Mouse (Mus musculus): ENCODE measurements around the gene Cog3. TPM values are rescaled to one million over a fixed set of nuclear protein-coding genes. Genes with fewer than 3 reads are reported as not detected.

Gene Cog3
- polyA plus RNA-seq, 1 experiment from 2014 or later: 6.9 TPM

- no peak overlapping the region for H3K4me2 ChIP-seq
- no peak for ATAC-seq (ENCODE audit: low read depth)
- H3K4me3 ChIP-seq (replicated peaks): no peak overlapping the region
- peaks cover 81% of the 10 kb centered on the region for H3K36me3 ChIP-seq
- H3K27me3 ChIP-seq: no peaks in the 10 kb centered on the region
- 87% methylated on average over 4 of the region's 4 CpGs for WGBS (ENCODE audit: insufficient replicate concordance)
- DNase-seq: no peak
- H3K9ac ChIP-seq: no peak overlapping the region
- no peaks in the 10 kb centered on the region for H3K4me1 ChIP-seq (replicated peaks)
- no peaks in the 10 kb centered on the region for H3K9me3 ChIP-seq (replicated peaks)
- H3K27ac ChIP-seq: no peak overlapping the region
Measured at GRCm38 (mm10) chr14:75706647-75707046, 47.7 kb downstream of the Cog3 start.

GRCm38 (mm10) chr14:75697928-75698327, 56.4 kb downstream of the Cog3 start:
- H3K9me3 ChIP-seq (replicated peaks): no peaks in the 10 kb centered on the region
- 65% methylated on average over 1 of the region's 1 CpGs for WGBS (ENCODE audit: insufficient replicate concordance)
- H3K4me1 ChIP-seq (replicated peaks): no peaks in the 10 kb centered on the region
- H3K4me2 ChIP-seq: no peak overlapping the region
- H3K9ac ChIP-seq: no peak overlapping the region
- no peak for DNase-seq
- no peaks in the 10 kb centered on the region for H3K27me3 ChIP-seq
- H3K36me3 ChIP-seq: peaks cover 12% of the 10 kb centered on the region
- H3K27ac ChIP-seq: no peak overlapping the region
- H3K4me3 ChIP-seq (replicated peaks): no peak overlapping the region
- ATAC-seq (ENCODE audit: low read depth): no peak

GRCm38 (mm10) chr14:75696096-75696495, 58.2 kb downstream of the Cog3 start:
- ATAC-seq (ENCODE audit: low read depth) (no peak), DNase-seq (no peak)
- 64% methylated on average over 5 of the region's 5 CpGs for whole genome bisulfite sequencing (ENCODE audit: insufficient replicate concordance)
- Histone ChIP-seq H3K36me3 (peaks cover 2% of the 10 kb centered on the region), H3K27ac (no peak overlapping the region), H3K9me3 (replicated peaks) (no peaks in the 10 kb centered on the region), H3K4me2 (no peak overlapping the region), H3K4me1 (replicated peaks) (no peaks in the 10 kb centered on the region), H3K27me3 (no peaks in the 10 kb centered on the region), H3K9ac (no peak overlapping the region), H3K4me3 (replicated peaks) (no peak overlapping the region)

- ATAC-seq (ENCODE audit: low read depth): no peak
- H3K9ac ChIP-seq: no peak overlapping the region
- no peaks in the 10 kb centered on the region for H3K4me1 ChIP-seq (replicated peaks)
- H3K4me2 ChIP-seq: no peak overlapping the region
- H3K9me3 ChIP-seq (replicated peaks): no peaks in the 10 kb centered on the region
- 80% methylated on average over 2 of the region's 2 CpGs for WGBS (ENCODE audit: insufficient replicate concordance)
- DNase-seq: no peak
- no peak overlapping the region for H3K27ac ChIP-seq
- H3K36me3 ChIP-seq: no peaks in the 10 kb centered on the region
- no peak overlapping the region for H3K4me3 ChIP-seq (replicated peaks)
- H3K27me3 ChIP-seq: no peaks in the 10 kb centered on the region
Measured at GRCm38 (mm10) chr14:75690428-75690827, 63.9 kb downstream of the Cog3 start.

GRCm38 (mm10) chr14:75676316-75676715, 78.0 kb downstream of the Cog3 start:
- Histone ChIP-seq H3K4me3 (replicated peaks) (no peak overlapping the region), H3K4me2 (no peak overlapping the region), H3K4me1 (replicated peaks) (no peaks in the 10 kb centered on the region), H3K27me3 (no peaks in the 10 kb centered on the region), H3K9me3 (replicated peaks) (no peaks in the 10 kb centered on the region), H3K27ac (no peak overlapping the region), H3K36me3 (no peaks in the 10 kb centered on the region), H3K9ac (no peak overlapping the region)
- DNase-seq: no peak
- ATAC-seq (ENCODE audit: low read depth): no peak
- WGBS (ENCODE audit: insufficient replicate concordance): 60% methylated on average over 6 of the region's 6 CpGs

GRCm38 (mm10) chr14:75669085-75669645, 85.2 kb downstream of the Cog3 start:
- no peaks in the 10 kb centered on the region for H3K36me3 ChIP-seq
- H3K4me2 ChIP-seq: no peak overlapping the region
- H3K4me3 ChIP-seq (replicated peaks): no peak overlapping the region
- ATAC-seq (ENCODE audit: low read depth) (no peak), DNase-seq (no peak)
- H3K9ac ChIP-seq: no peak overlapping the region
- no peaks in the 10 kb centered on the region for H3K9me3 ChIP-seq (replicated peaks)
- no peaks in the 10 kb centered on the region; the same call in 1 of the 2 replicates for H3K4me1 ChIP-seq (replicated peaks)
- no peaks in the 10 kb centered on the region for H3K27me3 ChIP-seq
- H3K27ac ChIP-seq: no peak overlapping the region
- 54% methylated on average over 1 of the region's 1 CpGs for WGBS (ENCODE audit: insufficient replicate concordance)

- Histone ChIP-seq H3K36me3 (no peaks in the 10 kb centered on the region), H3K4me3 (replicated peaks) (no peak overlapping the region), H3K4me2 (no peak overlapping the region), H3K9me3 (replicated peaks) (no peaks in the 10 kb centered on the region), H3K27ac (no peak overlapping the region), H3K27me3 (no peaks in the 10 kb centered on the region), H3K4me1 (replicated peaks) (no peaks in the 10 kb centered on the region; the same call in 1 of the 2 replicates), H3K9ac (no peak overlapping the region)
- no peak for ATAC-seq (ENCODE audit: low read depth)
- WGBS (ENCODE audit: insufficient replicate concordance): 66% methylated on average over 2 of the region's 2 CpGs
- no peak for DNase-seq
Measured at GRCm38 (mm10) chr14:75665430-75666180, 88.7 kb downstream of the Cog3 start.

GRCm38 (mm10) chr14:75661548-75661947, 92.8 kb downstream of the Cog3 start:
- Histone ChIP-seq H3K4me2 (no peak overlapping the region), H3K27ac (no peak overlapping the region), H3K36me3 (no peaks in the 10 kb centered on the region), H3K9ac (no peak overlapping the region), H3K27me3 (no peaks in the 10 kb centered on the region), H3K4me3 (replicated peaks) (no peak overlapping the region), H3K4me1 (replicated peaks) (no peaks in the 10 kb centered on the region; the same call in 1 of the 2 replicates), H3K9me3 (replicated peaks) (no peaks in the 10 kb centered on the region)
- WGBS (ENCODE audit: insufficient replicate concordance): 74% methylated on average over 8 of the region's 8 CpGs
- DNase-seq (no peak), ATAC-seq (ENCODE audit: low read depth) (no peak)

- Histone ChIP-seq H3K9me3 (replicated peaks) (no peaks in the 10 kb centered on the region), H3K27ac (no peak overlapping the region), H3K4me2 (no peak overlapping the region), H3K27me3 (no peaks in the 10 kb centered on the region), H3K4me3 (replicated peaks) (no peak overlapping the region), H3K9ac (no peak overlapping the region), H3K36me3 (no peaks in the 10 kb centered on the region), H3K4me1 (replicated peaks) (no peaks in the 10 kb centered on the region; the same call in 1 of the 2 replicates)
- DNase-seq: no peak
- ATAC-seq (ENCODE audit: low read depth): no peak
- 80% methylated on average over 6 of the region's 6 CpGs for WGBS (ENCODE audit: insufficient replicate concordance)
Measured at GRCm38 (mm10) chr14:75660936-75661335, 93.4 kb downstream of the Cog3 start.

Other genes with a start within 250 kb of the Cog3 start
- not detected in 2 replicates for gene Spert, start 161.4 kb downstream of the Cog3 start, polyA plus RNA-seq (2015; fragmentation: Nextera tagmentation; extraction: Ambion mirVana)
- not detected in 2 replicates for gene Erich6b, start 112.3 kb downstream of the Cog3 start, polyA plus RNA-seq (2015; fragmentation: Nextera tagmentation; extraction: Ambion mirVana)
- 3.3 and 3.4 TPM in 2 replicates for gene Slc25a30, start 32.5 kb upstream of the Cog3 start, polyA plus RNA-seq (2015; fragmentation: Nextera tagmentation; extraction: Ambion mirVana)
- gene Tpt1, start 90.6 kb upstream of the Cog3 start, polyA plus RNA-seq (2015; fragmentation: Nextera tagmentation; extraction: Ambion mirVana): 680 and 730 TPM in 2 replicates
- gene Kctd4, start 200.5 kb upstream of the Cog3 start, polyA plus RNA-seq (2015; fragmentation: Nextera tagmentation; extraction: Ambion mirVana): 0.10 and 0.21 TPM in 2 replicates

Measured in liver, embryonic 13.5 days (tissue).